Mouse (Mus musculus) small intestine, adult 2 months (tissue): ENCODE data around the gene Cggbp1. TPM values are rescaled to one million over a fixed set of nuclear protein-coding genes. Genes with fewer than 3 reads are reported as not detected.

Source experiments
- H3K27ac ChIP-seq: fragments of 200-500 bp; 2 replicates; pipeline ENCODE4 v1.5.1; 2012; ENCODE audit warnings: low read depth, low read length, control low read depth, inconsistent platforms; ENCODE audit not compliant: insufficient read depth
- H3K27me3 ChIP-seq: fragments of 200-500 bp; 2 replicates; pipeline ENCODE4 v1.6.1; 2012; ENCODE audit warnings: mild to moderate bottlenecking, moderate library complexity, low read length, inconsistent platforms; ENCODE audit not compliant: control insufficient read depth, insufficient read depth
- H3K36me3 ChIP-seq: fragments of 200-500 bp; 2 replicates; pipeline ENCODE4 v1.6.1; 2012; ENCODE audit warnings: mild to moderate bottlenecking, low read length, control low read depth, inconsistent platforms; ENCODE audit not compliant: control insufficient read depth, insufficient read depth
- H3K4me1 ChIP-seq: fragments of 200-500 bp; 2 replicates; pipeline ENCODE4 v1.6.1; 2012; ENCODE audit warnings: low read length, inconsistent platforms, mixed read lengths; ENCODE audit not compliant: control insufficient read depth, insufficient read depth, insufficient read length
- H3K4me3 ChIP-seq: fragments of 200-500 bp; 2 replicates; pipeline ENCODE4 v1.5.1; 2012; ENCODE audit warnings: low read depth, mild to moderate bottlenecking, control low read depth, inconsistent platforms, low read length, moderate library complexity
- CTCF ChIP-seq: fragments of 200-500 bp; IDR thresholded peaks from 2 replicates; pipeline ENCODE4 v1.5.1; 2012; ENCODE audit warnings: low read depth, mild to moderate bottlenecking, control low read depth, inconsistent platforms, low read length, moderate library complexity, mixed read lengths; ENCODE audit not compliant: insufficient replicate concordance, insufficient read length; ENCODE audit errors: extremely low read depth
- POLR2A ChIP-seq: fragments of 200-500 bp; IDR thresholded peaks from 2 replicates; pipeline ENCODE4 v1.6.1; 2012; ENCODE audit warnings: low read depth, mild to moderate bottlenecking, control low read depth, inconsistent platforms, low read length, moderate library complexity
- WGBS: fragments of 180-500 bp; shearing (Covaris S2); methylation state at CpG from one replicate; pipeline ENCODE4 v1.1.7; 2018; 5-methylcytosine and 5-hydroxymethylcytosine counted together
- polyA plus RNA-seq: library from polyadenylated mRNA; depleted of rRNA; stranded (reverse); fragments of >200 nt; gene quantifications from 2 replicates; pipeline ENCODE4 v1.2.3, GENCODE M21; 2012; rRNA removed

Cggbp1 gene
- polyA plus RNA-seq, 1 experiment, result 3.8 TPM

GRCm38 (mm10) chr16:64899084-64899483 lies 47.3 kb downstream of the Cggbp1 start:
- WGBS, result 65% methylated on average over 2 of the region's 2 CpGs

GRCm38 (mm10) chr16:64903328-64903727 lies 51.5 kb downstream of the Cggbp1 start:
- no peaks in the 10 kb centered on the region for H3K4me1 ChIP-seq
- TF ChIP-seq POLR2A (no peak), CTCF (no peak)
- no peaks in the 10 kb centered on the region for H3K27me3 ChIP-seq
- no peak overlapping the region for H3K27ac ChIP-seq
- 9% methylated on average over 2 of the region's 2 CpGs for WGBS
- no peak overlapping the region for H3K4me3 ChIP-seq
- no peaks in the 10 kb centered on the region for H3K36me3 ChIP-seq

More at GRCm38 (mm10) chr16:64899084-64899483, 47.3 kb downstream of the Cggbp1 start:
- TF ChIP-seq POLR2A (no peak), CTCF (peak; percentile 34; the same call in 1 of the 2 replicates)
- Histone ChIP-seq H3K4me1 (no peaks in the 10 kb centered on the region), H3K27me3 (no peaks in the 10 kb centered on the region), H3K36me3 (no peaks in the 10 kb centered on the region), H3K4me3 (no peak overlapping the region), H3K27ac (no peak overlapping the region)

- H3K27me3 ChIP-seq, result no peaks in the 10 kb centered on the region
- H3K36me3 ChIP-seq, result no peaks in the 10 kb centered on the region
- TF ChIP-seq POLR2A, result no peak
- no peak for TF ChIP-seq CTCF
- H3K4me3 ChIP-seq, result no peak overlapping the region
- H3K4me1 ChIP-seq, result no peaks in the 10 kb centered on the region
- no peak overlapping the region for H3K27ac ChIP-seq
- WGBS, result 8% methylated on average over 3 of the region's 3 CpGs
Observed at GRCm38 (mm10) chr16:64907112-64907511, 55.3 kb downstream of the Cggbp1 start.

- TF ChIP-seq CTCF (no peak), POLR2A (no peak)
- Histone ChIP-seq H3K4me3 (no peak overlapping the region), H3K4me1 (no peaks in the 10 kb centered on the region), H3K27ac (no peak overlapping the region), H3K27me3 (no peaks in the 10 kb centered on the region), H3K36me3 (no peaks in the 10 kb centered on the region)
- 83% methylated on average over 10 of the region's 10 CpGs for WGBS
Observed at GRCm38 (mm10) chr16:64908747-64909146, 57.0 kb downstream of the Cggbp1 start.

Other genes starting within 250 kb of the Cggbp1 start
- not detected in 2 replicates for gene Csnka2ip, start 249.6 kb upstream of the Cggbp1 start, polyA plus RNA-seq
- 0.70 and 1.4 TPM in 2 replicates for gene 4930453N24Rik, start 80.8 kb upstream of the Cggbp1 start, polyA plus RNA-seq
- 0.18 and 0.37 TPM in 2 replicates for gene Zfp654, start 344 bp upstream of the Cggbp1 start, polyA plus RNA-seq